Comparison of ENCODE assay signal across 30 mouse cellular contexts in the genomic region with DNA sequence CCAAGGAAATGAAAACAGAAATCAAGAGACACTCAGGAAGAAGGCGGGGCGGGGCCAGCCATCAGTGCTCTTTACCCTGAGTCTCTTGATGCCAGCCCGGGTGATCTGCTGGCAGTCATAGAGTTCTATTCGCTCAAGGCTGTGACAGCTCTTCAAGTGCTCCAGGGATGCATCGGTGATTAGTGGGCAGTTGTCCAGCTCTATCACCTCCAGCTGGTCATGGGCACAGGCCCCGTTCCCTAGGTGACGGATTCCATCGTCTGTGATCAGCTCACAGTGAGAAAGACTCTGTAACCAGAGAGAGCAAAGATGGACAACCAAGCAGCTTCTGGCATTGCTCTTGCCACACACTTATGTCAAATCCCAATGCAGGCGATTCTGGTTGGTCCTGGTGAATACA. TPM values are rescaled to one million over a fixed set of nuclear protein-coding genes. Genes with fewer than 3 reads are reported as not detected.
DNase-seq lines count a peak whose midpoint lies in the region; ATAC-seq lines count a peak whose summit lies in the region.
"Had no signal": no experiment of that assay in that cellular context is flagged by ENCODE, and none has a peak within 500 bp of the region (broad histone marks: within the 10 kb centered on the region; RNA-seq: fewer than 3 reads in every experiment).

No protein-coding gene starts in this region.

- H3K27me3 ChIP-seq in kidney, embryonic 14.5 days (ENCODE audit: control insufficient read depth, insufficient read depth, low read length): no peaks in the 10 kb centered on the region
- H3K27me3 ChIP-seq: forebrain, embryonic 13.5 days; heart, embryonic 15.5 days; hindbrain, embryonic 12.5 days; kidney, embryonic 15.5 days; limb, embryonic 13.5 days; lung, embryonic 15.5 days; neural tube, embryonic 12.5 days; Patski had no signal

- ATAC-seq in kidney, embryonic 14.5 days (ENCODE audit: low FRiP score, low TSS enrichment): no peak
- ATAC-seq: forebrain, embryonic 13.5 days; intestine, postnatal 0 days; midbrain, embryonic 16.5 days; Patski had no signal

- H3K4me3 ChIP-seq in kidney, embryonic 14.5 days (ENCODE audit: low read length): no peak overlapping the region
- H3K4me3 ChIP-seq: forebrain, embryonic 13.5 days; heart, embryonic 15.5 days; hindbrain, embryonic 12.5 days; kidney, embryonic 15.5 days; limb, embryonic 13.5 days; lung, embryonic 15.5 days; myocyte; neural tube, embryonic 12.5 days had no signal

- DNase-seq in adrenal gland, adult (ENCODE audit: inconsistent age in 2 of 2, low spot score in 1 of 2): peak; percentile 30 to 56
- no peak for DNase-seq in adrenal gland, postnatal 4 days (ENCODE audit: low spot score in 2 of 2)
- peak; percentile 93 for DNase-seq in heart, adult 11 months
- no peak for DNase-seq in heart, adult 8-10 months (ENCODE audit: low spot score)
- peak; percentile 9 for DNase-seq in kidney, adult 11 months
- DNase-seq in thymus, postnatal 14 days: no peak
- DNase-seq: cerebellum, adult 11-12 months; cerebellum, postnatal 25 days; gastrocnemius, postnatal 10 days; kidney, postnatal 25 days; right cerebral cortex, adult 18-20 months; spleen, adult 18-20 months; thymus, adult 2 months; thymus, postnatal 4 days had no signal

- peaks cover 51% of the 10 kb centered on the region for H3K36me3 ChIP-seq in kidney, embryonic 14.5 days (ENCODE audit: control insufficient read depth, insufficient read depth, low read length)

- H3K9me3 ChIP-seq in kidney, embryonic 14.5 days (ENCODE audit: control insufficient read depth, low read length): no peaks in the 10 kb centered on the region
- H3K9me3 ChIP-seq: forebrain, embryonic 13.5 days; G1E; heart, embryonic 15.5 days; hindbrain, embryonic 12.5 days; kidney, embryonic 15.5 days; limb, embryonic 13.5 days; lung, embryonic 15.5 days; neural tube, embryonic 12.5 days had no signal

- no peak overlapping the region for H3K9ac ChIP-seq in kidney, embryonic 14.5 days (ENCODE audit: low read depth, low read length)
- H3K9ac ChIP-seq: forebrain, embryonic 13.5 days; heart, embryonic 15.5 days; hindbrain, embryonic 12.5 days; kidney, embryonic 15.5 days; limb, embryonic 13.5 days; lung, embryonic 15.5 days; neural tube, embryonic 12.5 days had no signal

- H3K27ac ChIP-seq in kidney, embryonic 14.5 days (ENCODE audit: low read depth, low read length): no peak overlapping the region
- H3K27ac ChIP-seq: forebrain, embryonic 13.5 days; heart, embryonic 15.5 days; hindbrain, embryonic 12.5 days; kidney, embryonic 15.5 days; limb, embryonic 13.5 days; lung, embryonic 15.5 days; neural tube, embryonic 12.5 days had no signal

- WGBS in kidney, embryonic 14.5 days: 88% methylated on average over 9 of the region's 9 CpGs

- H3K4me1 ChIP-seq in kidney, embryonic 14.5 days (ENCODE audit: control insufficient read depth, insufficient read depth, low read length): no peaks in the 10 kb centered on the region
- H3K4me1 ChIP-seq: forebrain, embryonic 13.5 days; limb, embryonic 13.5 days; lung, embryonic 15.5 days; neural tube, embryonic 12.5 days had no signal

- H3K4me2 ChIP-seq in kidney, embryonic 14.5 days (replicated peaks; ENCODE audit: low read depth, low read length): no peak overlapping the region
- H3K4me2 ChIP-seq: forebrain, embryonic 13.5 days; heart, embryonic 15.5 days; hindbrain, embryonic 12.5 days; kidney, embryonic 15.5 days; limb, embryonic 13.5 days; liver, embryonic 11.5 days; lung, embryonic 15.5 days; midbrain, embryonic 11.5 days; neural tube, embryonic 12.5 days had no signal

RNA-seq across cellular contexts. Expression of gene Stac2, which starts 37.3 kb away (rescaled TPM):
- 1 to 10 TPM; 4.1 to 4.8 TPM for total RNA-seq in adrenal gland, postnatal 4 days (2021)
- under 1 TPM; 0.16 to 0.23 (median 0.19) TPM for total RNA-seq in heart, adult 8-10 months (2022)
- polyA plus RNA-seq in kidney, embryonic 14.5 days (2014; fragmentation: Nextera tagmentation; extraction: Ambion mirVana): 3.8 and 4.1 TPM in 2 replicates
- total RNA-seq: megakaryocyte progenitor cell, adult 5-6 weeks had no signal
- polyA plus RNA-seq: G1E had no signal

RNA-seq across cellular contexts. Expression of gene Fbxl20, which starts 59.6 kb away (rescaled TPM):
- total RNA-seq in adrenal gland, postnatal 4 days (2021): 10 to 100 TPM; 45.0 to 45.6 TPM
- 10 to 100 TPM; 16.6 to 22.3 (median 18.8) TPM for total RNA-seq in heart, adult 8-10 months (2022)
- 10.1 and 17.8 TPM in 2 replicates for polyA plus RNA-seq in kidney, embryonic 14.5 days (2014; fragmentation: Nextera tagmentation; extraction: Ambion mirVana)

Comparison
In these comparisons a context has a peak if more than half of its experiments do, and no peak if none do; other contexts are left out.
1. DNase-seq: peak in adrenal gland, adult (2 of 2), heart, adult 11 months (single experiment) and kidney, adult 11 months (single experiment); none in adrenal gland, postnatal 4 days (0 of 2), heart, adult 8-10 months (single experiment) and thymus, postnatal 14 days (single experiment).
2. RNA of gene Stac2, which starts 37.3 kb away (total RNA-seq): 4.1 to 4.8 TPM in adrenal gland, postnatal 4 days; 0.16 to 0.23 TPM in heart, adult 8-10 months; every median in the first group is over 4 times any median in the second.